Comparison of ENCODE assay signal across 15 mouse cellular contexts in genomic region chr14:122557353-122557752, GRCm38 (mm10). TPM values are rescaled to one million over a fixed set of nuclear protein-coding genes. Genes with fewer than 3 reads are reported as not detected.
DNase-seq lines count a peak whose midpoint lies in the region; ATAC-seq and TF ChIP-seq lines count a peak whose summit lies in the region.
"Had no signal": no experiment of that assay in that cellular context is flagged by ENCODE, and none has a peak within 500 bp of the region (broad histone marks: within the 10 kb centered on the region; RNA-seq: fewer than 3 reads in every experiment).

No protein-coding gene starts in this region.

- no peak overlapping the region for H3K9ac ChIP-seq in liver, postnatal 0 days (replicated peaks)
- H3K9ac ChIP-seq in midbrain, embryonic 11.5 days (ENCODE audit: low read length): no peak overlapping the region

- no peak overlapping the region for H3K4me3 ChIP-seq in liver, postnatal 0 days (ENCODE audit: low read depth, low read length)
- no peak overlapping the region for H3K4me3 ChIP-seq in midbrain, embryonic 11.5 days (ENCODE audit: low read depth, low read length)
- H3K4me3 ChIP-seq: embryonic facial prominence, embryonic 10.5 days; left cerebral cortex, adult 2 months had no signal

- no peak for TF ChIP-seq CTCF in liver, postnatal 0 days (IDR thresholded peaks at IDR 0.05; ENCODE audit: low read depth)

- no peak for TF ChIP-seq EP300 in liver, postnatal 0 days (IDR thresholded peaks at IDR 0.05; ENCODE audit: low read depth)

- H3K27me3 ChIP-seq in liver, postnatal 0 days (ENCODE audit: insufficient read depth, low read length): no peaks in the 10 kb centered on the region
- H3K27me3 ChIP-seq in midbrain, embryonic 11.5 days (ENCODE audit: control insufficient read depth, insufficient read depth, low read length): no peaks in the 10 kb centered on the region
- H3K27me3 ChIP-seq: Patski had no signal

- H3K27ac ChIP-seq in liver, postnatal 0 days (ENCODE audit: low read depth): no peak overlapping the region
- no peak overlapping the region for H3K27ac ChIP-seq in midbrain, embryonic 11.5 days (ENCODE audit: low read depth, low read length)
- H3K27ac ChIP-seq: embryonic facial prominence, embryonic 10.5 days; left cerebral cortex, adult 2 months had no signal

- 37% methylated on average over 9 of the region's 9 CpGs for WGBS in liver, postnatal 0 days (ENCODE audit: insufficient replicate concordance)
- 93% methylated on average over 9 of the region's 9 CpGs for WGBS in midbrain, embryonic 11.5 days

- intact Hi-C loops in gastrocnemius, postnatal 36 days (cut with DNase I): no loop called here

- H3K36me3 ChIP-seq in liver, postnatal 0 days (replicated peaks; ENCODE audit: insufficient read depth, low read length): no peaks in the 10 kb centered on the region
- no peaks in the 10 kb centered on the region for H3K36me3 ChIP-seq in midbrain, embryonic 11.5 days (ENCODE audit: control insufficient read depth, insufficient read depth, low read length)
- H3K36me3 ChIP-seq: embryonic facial prominence, embryonic 10.5 days had no signal

- DNase-seq in liver, postnatal 0 days: no peak
- no peak for DNase-seq in liver
- DNase-seq in induced T-regulatory cell, adult 2 months (ENCODE audit: low read depth): peak; percentile 72
- peak; percentile 9 for DNase-seq in spleen, adult 12 weeks (ENCODE audit: low spot score)
- DNase-seq in kidney, adult 8-10 months: no peak
- DNase-seq in gastrocnemius, postnatal 36 days: no peak
- DNase-seq in midbrain, embryonic 11.5 days (ENCODE audit: low spot score, missing footprints): no peak
- DNase-seq in embryo, embryonic 9.5 days (ENCODE audit: extremely low spot score): no peak
- DNase-seq: adrenal gland, postnatal 25 days; cerebellum, adult 11-12 months; kidney, postnatal 36 days; lung, postnatal 10 days had no signal

- ATAC-seq in liver, postnatal 0 days: no peak
- ATAC-seq in midbrain, embryonic 11.5 days (ENCODE audit: low FRiP score): no peak
- ATAC-seq: Patski had no signal

- H3K4me2 ChIP-seq in liver, postnatal 0 days (ENCODE audit: low read depth, low read length): peak overlapping the region; percentile 35; the same call in 1 of the 2 replicates
- H3K4me2 ChIP-seq in midbrain, embryonic 11.5 days: no peak overlapping the region

- H3K4me1 ChIP-seq in liver, postnatal 0 days (ENCODE audit: insufficient read depth): no peaks in the 10 kb centered on the region
- no peaks in the 10 kb centered on the region for H3K4me1 ChIP-seq in midbrain, embryonic 11.5 days (ENCODE audit: control insufficient read depth, insufficient read depth, low read length)

- H3K9me3 ChIP-seq in liver, postnatal 0 days (ENCODE audit: low read length): no peaks in the 10 kb centered on the region
- no peaks in the 10 kb centered on the region for H3K9me3 ChIP-seq in midbrain, embryonic 11.5 days (ENCODE audit: control insufficient read depth, low read length)
- H3K9me3 ChIP-seq: embryonic facial prominence, embryonic 10.5 days had no signal

RNA-seq across cellular contexts. Expression of gene Pcca, which starts 23.2 kb away (rescaled TPM):
- 30.3 and 31.3 TPM in 2 replicates for polyA plus RNA-seq in liver, postnatal 0 days (2015; fragmentation: Nextera tagmentation; extraction: Ambion mirVana)
- total RNA-seq in gastrocnemius, postnatal 36 days (2021): 10 to 100 TPM; 42.3 to 42.5 TPM
- 28.1 and 31.2 TPM in 2 replicates for polyA plus RNA-seq in midbrain, embryonic 11.5 days (2014; fragmentation: Nextera tagmentation; extraction: Ambion mirVana)

Comparison
In these comparisons a context has a peak if more than half of its experiments do, and no peak if none do; other contexts are left out.
1. DNase-seq: peak in induced T-regulatory cell, adult 2 months (single experiment) and spleen, adult 12 weeks (single experiment); none in liver, postnatal 0 days (single experiment), liver (single experiment), kidney, adult 8-10 months (0 of 2), gastrocnemius, postnatal 36 days (0 of 2), midbrain, embryonic 11.5 days (single experiment) and embryo, embryonic 9.5 days (single experiment).